Mouse (Mus musculus) embryonic facial prominence, embryonic 13.5 days (tissue): Measurements from ENCODE around the gene Micall2. TPM values are rescaled to one million over a fixed set of nuclear protein-coding genes. Genes with fewer than 3 reads are reported as not detected.
A peak's percentile ranks its signal among the peaks of the same experiment; 100 is the strongest.

Source experiments
- ATAC-seq: fragments of 200-750 bp; cut with Nextera tagmentation; 2 replicates; pipeline ENCODE4 v1.8.0; 2017; ENCODE audit warnings: low read depth; ENCODE audit not compliant: insufficient number of reproducible peaks, insufficient read depth, low FRiP score, low TSS enrichment
- H3K27ac ChIP-seq: fragments of 300-500 bp; sonication (generic); 2 replicates; pipeline ENCODE4 v1.5.1; 2015; ENCODE audit warnings: moderate library complexity, mild to moderate bottlenecking, inconsistent platforms
- H3K27me3 ChIP-seq: fragments of 300-500 bp; sonication (generic); 2 replicates; pipeline ENCODE4 v1.6.1; 2015; ENCODE audit warnings: mild to moderate bottlenecking, inconsistent platforms
- H3K36me3 ChIP-seq: fragments of 300-500 bp; sonication (generic); 2 replicates; pipeline ENCODE4 v1.6.1; 2015; ENCODE audit warnings: mild to moderate bottlenecking, inconsistent platforms
- H3K4me1 ChIP-seq: fragments of 300-500 bp; sonication (generic); 2 replicates; pipeline ENCODE4 v1.6.1; 2015; ENCODE audit warnings: inconsistent platforms
- H3K4me2 ChIP-seq: fragments of 300-500 bp; sonication (generic); 2 replicates; pipeline ENCODE4 v1.6.1; 2015; ENCODE audit warnings: moderate library complexity, mild to moderate bottlenecking, inconsistent platforms
- H3K4me3 ChIP-seq: fragments of 300-500 bp; sonication (generic); 2 replicates; pipeline ENCODE4 v1.5.1; 2015; ENCODE audit warnings: mild to moderate bottlenecking, inconsistent platforms
- H3K9ac ChIP-seq: fragments of 300-500 bp; sonication (generic); 2 replicates; pipeline ENCODE4 v1.6.1; 2015; ENCODE audit warnings: mild to moderate bottlenecking, inconsistent platforms
- H3K9me3 ChIP-seq: fragments of 300-500 bp; sonication (generic); 2 replicates; pipeline ENCODE4 v1.6.1; 2016; ENCODE audit warnings: inconsistent platforms
- WGBS: fragments of 180-500 bp; shearing (Covaris S2); methylation state at CpG from one replicate; pipeline ENCODE4 v1.1.7; 2015; ENCODE audit warnings: mixed read lengths; 5-methylcytosine and 5-hydroxymethylcytosine counted together
- microRNA-seq: library from miRNA; unstranded; fragments of <30 nt; microRNA quantifications from one replicate; pipeline ENCODE4, GENCODE M21; 2016
- polyA plus RNA-seq: library from polyadenylated mRNA; unstranded; fragments of >200 nt; fragmentation: Nextera tagmentation; extraction: Ambion mirVana; gene quantifications from 2 replicates; pipeline ENCODE4 v1.2.1, GENCODE M21; 2015

Gene Micall2
- polyA plus RNA-seq, 1 experiment from 2014 or later: 8.9 TPM

- Histone ChIP-seq H3K4me2 (no peak overlapping the region), H3K9ac (no peak overlapping the region), H3K27me3 (peaks cover 61% of the 10 kb centered on the region), H3K9me3 (no peaks in the 10 kb centered on the region), H3K27ac (no peak overlapping the region), H3K4me1 (no peaks in the 10 kb centered on the region), H3K4me3 (no peak overlapping the region), H3K36me3 (no peaks in the 10 kb centered on the region)
- no peak for ATAC-seq
- 52% methylated on average over 13 of the region's 13 CpGs for WGBS
Measured at GRCm38 (mm10) chr5:139674940-139675706, 61.0 kb downstream of the Micall2 start.

GRCm38 (mm10) chr5:139669380-139669779 is 66.8 kb downstream of the Micall2 start:
- Histone ChIP-seq H3K9ac (no peak overlapping the region), H3K27ac (no peak overlapping the region), H3K4me2 (no peak overlapping the region), H3K36me3 (no peaks in the 10 kb centered on the region), H3K4me3 (no peak overlapping the region), H3K9me3 (no peaks in the 10 kb centered on the region), H3K27me3 (peaks cover 83% of the 10 kb centered on the region), H3K4me1 (peaks cover 21% of the 10 kb centered on the region)
- WGBS: 11% methylated on average over 8 of the region's 8 CpGs
- no peak for ATAC-seq

GRCm38 (mm10) chr5:139668494-139668893 is 67.6 kb downstream of the Micall2 start:
- Histone ChIP-seq H3K4me2 (peak overlapping the region; percentile 48), H3K36me3 (no peaks in the 10 kb centered on the region), H3K27me3 (peaks cover 80% of the 10 kb centered on the region), H3K4me3 (peak overlapping the region; percentile 20; the same call in 1 of the 2 replicates), H3K4me1 (peaks cover 21% of the 10 kb centered on the region), H3K9ac (no peak overlapping the region), H3K27ac (no peak overlapping the region), H3K9me3 (no peaks in the 10 kb centered on the region)
- WGBS: under 1% methylated on average over 24 of the region's 24 CpGs
- ATAC-seq: no peak

- Histone ChIP-seq H3K4me2 (no peak overlapping the region), H3K9me3 (no peaks in the 10 kb centered on the region), H3K27me3 (peaks cover 72% of the 10 kb centered on the region), H3K36me3 (no peaks in the 10 kb centered on the region), H3K27ac (no peak overlapping the region), H3K9ac (no peak overlapping the region), H3K4me3 (no peak overlapping the region), H3K4me1 (peaks cover 21% of the 10 kb centered on the region)
- no peak for ATAC-seq
- 46% methylated on average over 2 of the region's 2 CpGs for WGBS
Measured at GRCm38 (mm10) chr5:139666496-139666895, 69.6 kb downstream of the Micall2 start.

- peaks cover 74% of the 10 kb centered on the region for H3K27me3 ChIP-seq
Measured at GRCm38 (mm10) chr5:139665375-139665774, 70.8 kb downstream of the Micall2 start.

GRCm38 (mm10) chr5:139661713-139662112 is 74.4 kb downstream of the Micall2 start:
- H3K4me2 ChIP-seq: no peak overlapping the region
- H3K9me3 ChIP-seq: no peaks in the 10 kb centered on the region
- H3K27me3 ChIP-seq: peaks cover 72% of the 10 kb centered on the region
- 63% methylated on average over 7 of the region's 8 CpGs for WGBS
- peaks cover 6% of the 10 kb centered on the region for H3K4me1 ChIP-seq
- no peak overlapping the region for H3K9ac ChIP-seq
- no peaks in the 10 kb centered on the region for H3K36me3 ChIP-seq
- no peak overlapping the region for H3K4me3 ChIP-seq
- no peak for ATAC-seq
- H3K27ac ChIP-seq: no peak overlapping the region

More at GRCm38 (mm10) chr5:139665375-139665774, 70.8 kb downstream of the Micall2 start:
- Histone ChIP-seq H3K36me3 (no peaks in the 10 kb centered on the region), H3K9me3 (no peaks in the 10 kb centered on the region), H3K4me3 (no peak overlapping the region), H3K4me2 (no peak overlapping the region), H3K9ac (no peak overlapping the region), H3K27ac (no peak overlapping the region), H3K4me1 (peaks cover 21% of the 10 kb centered on the region)
- no peak for ATAC-seq
- WGBS: 45% methylated on average over 3 of the region's 3 CpGs

GRCm38 (mm10) chr5:139659307-139659706 is 76.8 kb downstream of the Micall2 start:
- Histone ChIP-seq H3K27me3 (peaks cover 59% of the 10 kb centered on the region), H3K4me3 (no peak overlapping the region), H3K36me3 (no peaks in the 10 kb centered on the region), H3K9ac (peak overlapping the region; percentile 32; the same call in 1 of the 2 replicates), H3K27ac (no peak overlapping the region), H3K4me2 (peak overlapping the region; percentile 44), H3K4me1 (peaks cover 4% of the 10 kb centered on the region; the same call in 1 of the 2 replicates), H3K9me3 (no peaks in the 10 kb centered on the region)
- 2% methylated on average over 18 of the region's 18 CpGs for WGBS
- no peak for ATAC-seq

- peaks cover 4% of the 10 kb centered on the region; the same call in 1 of the 2 replicates for H3K4me1 ChIP-seq
- H3K4me2 ChIP-seq: no peak overlapping the region
- ATAC-seq: no peak
- 30% methylated on average over 7 of the region's 7 CpGs for WGBS
- no peak overlapping the region for H3K27ac ChIP-seq
- H3K27me3 ChIP-seq: peaks cover 57% of the 10 kb centered on the region
- H3K9ac ChIP-seq: no peak overlapping the region
- no peaks in the 10 kb centered on the region for H3K36me3 ChIP-seq
- no peaks in the 10 kb centered on the region for H3K9me3 ChIP-seq
- no peak overlapping the region for H3K4me3 ChIP-seq
Measured at GRCm38 (mm10) chr5:139658865-139659264, 77.3 kb downstream of the Micall2 start.

- no peaks in the 10 kb centered on the region for H3K9me3 ChIP-seq
- no peak for ATAC-seq
- H3K9ac ChIP-seq: no peak overlapping the region
- 69% methylated on average over 10 of the region's 10 CpGs for WGBS
- no peak overlapping the region for H3K4me3 ChIP-seq
- H3K4me2 ChIP-seq: no peak overlapping the region
- peaks cover 53% of the 10 kb centered on the region for H3K27me3 ChIP-seq
- no peak overlapping the region for H3K27ac ChIP-seq
- peaks cover 4% of the 10 kb centered on the region; the same call in 1 of the 2 replicates for H3K4me1 ChIP-seq
- H3K36me3 ChIP-seq: no peaks in the 10 kb centered on the region
Measured at GRCm38 (mm10) chr5:139657959-139658602, 78.1 kb downstream of the Micall2 start.

Small RNA genes within 50 kb of the gene (microRNA-seq; reads per million reads assigned to microRNA genes)
- gene Mir7037: not detected

Other genes with a start within 250 kb of the Micall2 start
- gene Uncx, start 192.8 kb downstream of the Micall2 start, polyA plus RNA-seq: 2.3 and 4.4 TPM in 2 replicates
- gene Ints1, start 39.3 kb upstream of the Micall2 start, polyA plus RNA-seq: 24.5 and 29.0 TPM in 2 replicates
- 8.7 and 9.6 TPM in 2 replicates for gene Mafk, start 55.2 kb upstream of the Micall2 start, polyA plus RNA-seq
- gene Tmem184a, start 83.6 kb upstream of the Micall2 start, polyA plus RNA-seq: 2.3 and 2.7 TPM in 2 replicates
- 0.90 TPM in 1 of 2 replicates, not detected in the other for gene Gm26938, start 90.1 kb upstream of the Micall2 start, polyA plus RNA-seq
- gene Psmg3, start 90.5 kb upstream of the Micall2 start, polyA plus RNA-seq: 59.8 and 65.4 TPM in 2 replicates
- gene Elfn1, start 171.6 kb upstream of the Micall2 start, polyA plus RNA-seq: 1.4 TPM in 2 replicates